Mouse (Mus musculus) layer of hippocampus, postnatal 10 days (tissue): ENCODE measurements around the gene Olfr54. TPM values are rescaled to one million over a fixed set of nuclear protein-coding genes. Genes with fewer than 3 reads are reported as not detected.
"Not testable (repeated sequence)": the region's sequence is repeated elsewhere in the genome, so short reads cannot be mapped to it uniquely, and the experiment has no call there.

Experiments
- DNase-seq, 2 experiments: peaks; one replicate each; pipeline ENCODE4 v3.0.0; 2021; ENCODE audit warnings: low spot score in 2 of 2
- long read RNA-seq: library from polyadenylated mRNA; stranded (forward); transcript quantifications from one replicate; pipeline ENCODE4 v2.0.0, GENCODE M21; 2023
- total RNA-seq, 2 experiments: library from RNA; stranded (reverse); gene quantifications; 2 replicates each; pipeline ENCODE4 v1.2.3; 2021

The Olfr54 gene
- not detected for total RNA-seq
- long read RNA-seq, result 0 reads

DNA sequence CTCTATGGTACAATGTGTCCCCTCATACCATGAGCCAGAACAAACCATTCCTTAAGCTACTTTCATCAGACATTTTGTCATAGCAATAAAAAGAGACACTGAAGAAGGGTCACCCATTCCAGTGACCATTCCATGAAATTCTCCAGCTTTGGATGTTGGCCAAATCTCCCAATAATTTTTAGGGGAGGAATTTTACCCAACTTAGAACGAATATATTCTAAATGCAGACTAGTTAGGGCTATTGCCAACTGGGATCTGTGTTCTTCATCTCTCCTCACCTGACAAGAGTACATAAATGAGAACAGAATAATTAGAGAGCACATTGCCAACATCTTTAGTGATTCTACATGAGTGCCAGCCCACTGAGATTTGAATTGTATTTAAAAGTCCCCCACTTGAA is at the start of gene Olfr54:
Olfr54 (plus strand) TSS at position 301 of the 400 bp plus-strand sequence.
- no peak for DNase-seq

DNA sequence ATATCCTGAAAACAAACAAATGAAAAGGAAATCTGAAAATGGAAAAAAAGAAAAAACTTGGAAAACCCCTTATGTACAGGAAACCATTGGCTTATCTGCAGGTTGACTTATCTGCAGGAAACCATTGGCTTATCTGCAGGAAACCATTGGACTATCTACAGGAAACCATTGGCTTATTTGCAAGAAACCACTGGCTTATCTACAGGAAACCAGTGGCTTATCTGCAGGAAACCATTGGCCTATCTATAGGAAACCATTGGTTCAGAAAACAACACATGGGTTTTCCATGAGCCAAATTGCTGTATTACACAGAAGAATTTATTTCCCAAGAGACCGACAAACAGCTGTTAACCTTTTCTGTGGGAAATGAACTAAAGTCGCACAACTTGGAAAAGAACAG is 49.1 kb upstream of the Olfr54 start:
- DNase-seq, result no peak

DNA sequence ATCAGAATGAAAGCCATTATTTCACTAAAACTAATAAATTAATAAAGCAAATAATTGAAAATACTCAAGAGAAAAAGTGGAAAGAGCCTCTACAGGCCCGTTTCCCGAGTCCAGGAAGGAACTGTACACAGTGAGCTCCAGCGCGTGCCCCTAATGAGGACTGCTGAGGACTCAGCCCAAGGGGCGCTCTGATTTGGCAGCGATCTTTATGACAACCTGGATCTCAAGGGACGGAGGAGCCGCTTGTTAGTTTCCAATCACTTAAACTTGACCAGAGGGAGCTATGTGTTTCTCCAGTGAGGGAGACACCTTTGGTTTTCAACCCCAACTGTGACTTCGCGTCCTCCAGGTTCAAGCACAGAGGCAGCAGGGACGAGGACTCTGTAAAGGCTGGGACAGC is 47.8 kb upstream of the Olfr54 start, which contains the start of gene Olfr1378:
Olfr1378 (plus strand) TSS at position 301 of the 400 bp plus-strand sequence.
- DNase-seq, result no peak

DNA sequence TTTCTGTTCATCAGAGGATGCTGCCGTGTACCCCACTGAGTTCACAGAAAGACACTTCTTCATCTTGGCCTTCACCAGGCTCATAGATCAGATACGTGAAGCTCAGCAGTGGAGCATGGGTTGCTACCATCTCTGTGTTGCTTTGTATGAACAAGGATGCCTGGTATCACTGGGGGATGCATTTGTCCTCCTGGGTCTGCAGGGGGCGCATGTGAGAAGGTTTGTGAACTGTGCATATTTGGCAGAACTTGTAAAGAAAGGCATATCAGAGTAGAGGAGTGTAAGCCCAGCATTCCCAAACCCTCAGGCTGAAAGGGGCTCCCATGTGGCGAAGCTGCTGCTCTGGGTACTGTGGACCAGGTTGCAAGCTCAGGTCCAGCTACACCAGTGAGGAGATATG is 36.8 kb upstream of the Olfr54 start:
- DNase-seq, result no peak

DNA sequence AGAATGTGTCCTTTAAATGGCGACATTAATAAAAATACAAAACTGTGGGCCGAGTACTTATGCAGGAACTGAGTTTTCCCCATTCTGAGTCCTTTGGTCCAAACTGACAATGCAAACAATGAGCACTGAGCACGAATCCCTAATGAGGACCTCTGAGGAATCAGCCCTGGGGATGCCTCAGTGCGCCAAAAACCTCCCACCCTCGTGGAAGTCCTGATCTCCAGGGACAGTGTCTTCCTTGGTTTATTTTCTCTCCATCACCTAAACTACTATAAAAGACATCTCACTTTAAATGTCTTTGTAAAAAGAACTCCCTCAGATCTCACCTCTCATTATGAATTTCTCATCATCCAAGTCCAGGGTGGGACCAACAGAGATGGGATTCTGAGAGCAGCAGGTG is 32.4 kb upstream of the Olfr54 start, which contains the start of gene Olfr1377:
Olfr1377 (plus strand) TSS at position 301 of the 400 bp plus-strand sequence.
- DNase-seq, result no peak

DNA sequence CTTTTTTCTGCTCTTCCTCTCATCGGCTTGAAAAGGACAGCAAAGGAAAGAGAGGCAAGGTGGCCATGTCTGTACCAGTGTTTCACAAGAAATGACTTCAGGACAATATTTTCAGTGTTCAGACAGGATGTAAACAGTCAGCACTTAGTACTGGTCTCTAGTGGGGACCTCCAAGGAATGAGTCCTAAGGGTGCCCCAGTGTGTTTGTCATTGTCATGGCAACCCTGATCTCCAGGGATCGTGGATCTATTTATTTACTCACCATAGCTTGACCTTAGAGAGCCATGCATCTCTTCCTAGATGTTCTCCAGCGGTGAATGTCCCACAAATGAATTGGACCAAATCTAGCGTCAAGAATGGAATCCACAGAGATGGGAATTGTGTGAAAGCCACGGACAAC is 10.7 kb upstream of the Olfr54 start, which contains the start of gene Olfr51:
Olfr51 (plus strand) TSS at position 301 of the 400 bp plus-strand sequence.
- DNase-seq, result no peak

DNA sequence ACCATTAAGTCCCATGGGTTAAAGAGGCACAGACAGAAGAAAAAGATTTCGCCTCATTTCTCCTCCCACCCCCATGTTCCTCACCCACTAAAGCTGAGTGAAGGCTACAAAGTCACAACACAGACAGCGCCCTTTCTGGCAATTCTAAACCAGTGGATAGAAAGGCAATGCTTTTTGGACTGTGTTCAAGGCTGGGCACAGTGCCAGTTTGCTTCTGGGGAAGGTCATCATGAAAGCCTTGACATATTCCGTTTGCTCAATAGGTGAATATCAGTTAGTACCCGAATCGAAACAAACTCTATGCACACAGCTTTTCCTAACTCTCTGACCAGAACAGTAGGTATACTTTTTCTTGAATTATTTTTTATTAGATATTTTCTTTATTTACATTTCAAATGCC is 2.2 kb upstream of the Olfr54 start:
- DNase-seq, result no peak

DNA sequence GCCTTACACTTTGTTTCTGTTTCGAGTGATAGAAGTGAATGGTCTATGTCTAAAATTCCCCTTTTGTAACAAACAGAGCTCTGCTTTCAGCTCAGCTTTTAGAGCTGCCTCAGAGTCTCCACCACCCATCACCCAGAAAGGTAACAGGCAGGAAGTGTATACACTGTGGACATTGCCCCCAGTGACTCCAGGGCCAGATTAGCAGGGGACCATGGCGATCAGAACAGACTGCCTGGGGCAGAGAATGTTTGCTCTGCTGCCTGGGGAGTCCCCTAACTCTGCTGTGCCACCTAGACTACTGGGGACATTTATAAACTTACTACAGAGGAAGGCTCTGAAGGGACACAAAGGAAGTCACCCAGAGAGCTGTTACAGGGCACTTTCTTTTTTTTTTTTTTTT is 2.3 kb downstream of the Olfr54 start:
- DNase-seq, result no peak

DNA sequence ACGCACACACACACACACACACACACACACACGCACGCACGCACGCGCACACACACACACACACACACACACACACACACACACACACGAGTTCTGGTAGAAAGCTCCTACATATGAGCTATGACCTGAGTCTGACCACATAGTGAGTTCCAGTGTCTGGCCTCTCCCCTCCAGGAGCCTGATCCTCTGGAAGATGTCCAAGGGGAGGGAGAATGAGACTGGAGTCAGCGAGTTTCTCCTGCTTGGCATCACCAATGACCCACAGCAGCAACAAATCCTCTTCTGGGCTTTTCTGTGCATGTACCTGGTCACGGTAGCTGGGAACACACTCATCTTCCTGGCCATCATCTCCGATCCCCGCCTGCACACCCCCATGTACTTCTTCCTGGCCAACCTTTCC is 12.8 kb downstream of the Olfr54 start:
- DNase-seq, result not testable (repeated sequence)

DNA sequence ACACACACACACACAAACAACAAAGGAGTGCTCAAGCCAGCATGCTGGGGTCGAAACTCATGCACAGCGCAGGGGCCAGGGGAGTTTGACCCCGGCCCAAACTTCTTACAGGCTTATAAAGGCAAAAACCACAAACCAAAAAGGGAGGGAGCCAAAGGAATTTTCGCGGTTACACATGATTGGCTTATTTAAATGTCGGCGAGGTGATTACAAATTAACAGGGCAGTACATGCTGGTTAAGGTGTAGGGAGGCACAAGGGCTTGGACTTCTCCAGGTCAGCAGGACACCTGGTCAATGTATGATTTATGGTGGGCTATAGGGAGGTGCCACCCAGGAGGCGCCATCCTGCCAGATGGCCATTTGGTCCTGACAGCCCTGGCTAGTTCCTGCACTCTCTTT is 15.3 kb downstream of the Olfr54 start:
- DNase-seq, result not testable (repeated sequence)

DNA sequence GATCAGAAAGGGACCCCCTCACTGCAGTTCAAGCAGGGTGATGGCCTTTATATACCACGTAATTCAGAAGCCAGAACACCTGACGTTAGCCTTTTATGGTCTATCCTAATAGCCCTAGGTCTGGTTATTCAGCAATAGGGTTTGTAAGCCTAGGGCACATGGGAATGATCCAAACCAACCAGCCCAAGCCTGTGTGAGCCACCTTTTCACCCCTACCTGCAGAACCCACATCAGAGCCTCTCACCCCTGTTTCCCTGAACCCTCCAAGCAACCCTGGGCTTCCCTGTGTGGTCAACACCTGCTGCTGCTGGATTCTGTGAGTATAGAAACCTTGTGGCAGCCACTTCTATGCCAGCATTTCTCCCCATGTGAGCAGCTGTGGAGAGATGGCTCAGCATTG is 16.2 kb downstream of the Olfr54 start:
- DNase-seq, result no peak

DNA sequence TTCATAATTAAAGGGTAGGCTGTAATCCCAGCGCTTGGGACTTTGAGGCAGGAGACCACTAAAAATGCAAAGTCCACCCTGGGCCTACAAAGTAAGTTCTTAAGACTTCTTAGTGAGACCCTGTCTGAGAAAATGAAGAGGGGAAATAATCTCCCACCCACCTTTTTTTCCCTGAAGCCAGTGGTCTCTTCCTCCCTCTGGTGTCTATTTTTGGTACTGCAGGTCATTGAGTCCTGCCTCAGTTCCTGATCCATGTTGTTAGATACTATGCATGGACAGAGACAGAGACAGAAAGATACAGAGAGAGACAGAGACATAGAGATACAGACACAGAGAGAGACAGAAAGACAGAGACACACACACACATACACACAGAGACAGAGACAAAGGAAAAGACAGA is 18.8 kb downstream of the Olfr54 start:
- peak; percentile 28 to 38 for DNase-seq

DNA sequence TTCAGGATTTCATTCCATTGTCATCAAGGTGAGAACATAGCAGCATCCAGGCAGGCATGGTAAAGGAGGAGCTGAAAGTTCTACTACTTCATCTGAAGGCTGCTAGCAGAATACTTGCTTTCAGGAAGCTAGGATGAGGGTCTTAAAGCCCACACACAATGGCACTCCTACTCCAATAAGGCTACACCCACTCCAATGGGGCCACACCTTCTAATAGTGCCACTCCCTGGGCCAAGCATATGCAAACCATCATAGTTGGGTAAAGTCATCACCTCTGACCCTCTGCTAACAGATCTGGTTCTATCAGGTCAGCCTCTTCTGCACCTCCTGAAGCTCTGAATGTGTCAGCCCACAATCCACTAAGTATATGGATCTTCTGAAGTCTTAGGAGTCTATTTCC is 20.1 kb downstream of the Olfr54 start:
- not testable (repeated sequence) for DNase-seq

DNA sequence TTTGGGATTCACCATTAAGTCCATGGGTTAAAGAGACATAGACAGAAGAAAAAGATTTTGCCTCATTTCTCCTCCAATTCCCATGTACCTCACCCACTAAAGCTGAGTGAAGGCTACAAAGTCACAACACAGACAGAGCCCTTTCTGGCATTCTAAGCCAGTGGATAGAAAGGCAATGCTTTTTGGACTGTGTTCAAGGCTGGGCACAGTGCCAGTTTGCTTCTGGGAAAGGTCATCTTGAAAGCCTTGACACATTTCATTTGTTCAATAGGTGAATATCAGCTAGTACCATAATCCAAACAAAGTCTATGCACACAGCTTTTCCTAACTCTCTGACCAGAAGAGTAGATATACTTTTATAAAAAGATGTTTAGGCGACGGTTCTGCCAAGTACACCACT is 21.9 kb downstream of the Olfr54 start:
- DNase-seq, result no peak

DNA sequence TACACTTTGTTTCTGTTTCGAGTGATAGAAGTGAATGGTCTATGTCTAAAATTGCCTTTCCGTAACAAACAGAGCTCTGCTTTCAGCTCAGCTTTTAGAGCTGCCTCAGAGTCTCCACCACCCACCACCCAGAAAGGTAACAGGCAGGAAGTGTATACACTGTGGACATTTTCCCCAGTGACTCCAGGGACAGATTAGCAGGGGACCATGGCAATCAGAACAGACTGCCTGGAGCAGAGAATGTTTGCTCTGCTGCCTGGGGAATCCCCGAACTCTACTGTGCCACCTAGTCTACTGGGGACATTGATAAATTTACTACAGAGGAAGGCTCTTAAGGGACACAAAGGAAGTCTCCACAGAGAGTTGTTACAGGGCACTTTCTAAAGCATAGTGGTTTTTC is 30.7 kb downstream of the Olfr54 start:
- DNase-seq, result not testable (repeated sequence)

DNA sequence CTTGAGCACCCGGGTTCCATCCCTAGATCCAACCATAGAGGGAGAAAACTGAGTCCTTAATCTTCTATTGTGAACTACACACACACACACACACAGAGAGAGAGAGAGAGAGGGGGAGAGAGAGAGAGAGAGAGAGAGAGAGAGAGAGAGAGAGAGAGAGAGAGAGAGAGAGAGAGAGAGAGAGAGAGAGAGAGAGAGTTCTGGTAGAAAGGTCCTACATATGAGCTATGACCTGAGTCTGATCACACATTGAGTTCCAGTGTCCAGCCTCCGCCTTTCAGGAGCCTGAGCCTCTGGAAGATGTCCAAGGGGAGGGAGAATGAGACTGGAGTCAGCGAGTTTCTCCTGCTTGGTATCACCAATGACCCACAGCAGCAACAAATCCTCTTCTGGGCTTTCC is 33.8 kb downstream of the Olfr54 start, which contains the start of gene Olfr1375:
Olfr1375 (plus strand) TSS at position 301 of the 400 bp plus-strand sequence.
- DNase-seq, result not testable (repeated sequence)

DNA sequence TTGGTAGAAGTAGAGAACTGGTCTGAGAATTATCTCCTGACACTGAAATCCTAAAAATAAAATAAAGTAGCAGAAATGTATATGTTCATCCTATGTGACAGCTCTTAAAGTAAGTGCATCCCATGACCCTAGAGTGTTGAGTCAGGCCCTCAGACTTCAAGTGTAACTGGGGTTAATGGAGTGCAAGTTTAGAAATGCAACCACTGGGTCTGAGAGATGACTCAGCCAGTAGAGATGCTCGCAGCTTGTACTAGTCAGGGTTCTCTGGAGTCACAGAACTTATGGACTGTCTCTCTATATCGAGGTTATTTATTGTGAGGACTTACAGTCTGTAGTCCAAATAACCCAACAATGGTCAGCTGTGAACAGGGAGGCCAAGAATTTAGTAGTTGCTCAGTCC is 37.6 kb downstream of the Olfr54 start:
- no peak for DNase-seq

DNA sequence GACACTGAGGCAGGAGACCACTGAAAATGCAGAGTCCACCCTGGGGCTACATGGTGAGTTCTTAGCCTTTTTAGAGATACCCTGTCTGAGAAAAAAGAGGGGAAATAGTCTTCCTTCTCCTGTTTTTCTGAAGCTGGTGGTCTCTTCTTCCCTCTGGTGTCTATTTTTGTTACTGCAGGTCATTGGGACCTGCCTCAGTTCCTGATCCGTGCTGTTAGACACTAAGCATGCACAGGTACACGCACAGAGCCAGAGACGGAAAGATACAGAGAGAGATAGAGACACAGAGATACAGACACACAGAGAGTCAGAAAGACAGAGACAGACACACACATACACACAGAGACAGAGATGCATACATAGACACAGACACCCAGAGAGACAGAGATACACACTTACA is 39.2 kb downstream of the Olfr54 start:
- DNase-seq, result peak; percentile 21 to 38

DNA sequence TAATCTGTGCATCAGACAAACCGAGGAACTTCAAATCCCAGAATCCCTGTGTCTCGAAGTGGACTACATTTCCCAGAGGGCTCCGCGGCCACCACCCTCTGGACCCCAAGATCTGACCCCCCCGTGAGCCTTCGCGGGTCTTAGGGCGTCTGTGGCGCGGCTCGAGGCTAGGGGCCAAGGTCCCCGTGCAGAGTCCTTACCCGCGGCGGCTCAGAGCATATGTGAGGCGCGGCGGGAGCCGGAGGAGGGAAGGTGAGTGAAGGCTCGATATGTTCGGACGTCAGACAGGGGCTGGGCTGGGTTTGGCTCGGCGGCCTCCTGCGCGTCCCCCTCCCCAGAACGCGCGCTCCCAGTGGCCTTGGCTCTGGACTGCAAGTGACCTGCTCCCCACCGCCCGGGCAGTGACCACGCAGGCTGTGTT is 45.1 kb downstream of the Olfr54 start, which contains the start of gene Zfp354a:
Zfp354a (plus strand) TSS at position 107 of the 421 bp plus-strand sequence.
- DNase-seq, result peak; percentile 69 to 82

DNA sequence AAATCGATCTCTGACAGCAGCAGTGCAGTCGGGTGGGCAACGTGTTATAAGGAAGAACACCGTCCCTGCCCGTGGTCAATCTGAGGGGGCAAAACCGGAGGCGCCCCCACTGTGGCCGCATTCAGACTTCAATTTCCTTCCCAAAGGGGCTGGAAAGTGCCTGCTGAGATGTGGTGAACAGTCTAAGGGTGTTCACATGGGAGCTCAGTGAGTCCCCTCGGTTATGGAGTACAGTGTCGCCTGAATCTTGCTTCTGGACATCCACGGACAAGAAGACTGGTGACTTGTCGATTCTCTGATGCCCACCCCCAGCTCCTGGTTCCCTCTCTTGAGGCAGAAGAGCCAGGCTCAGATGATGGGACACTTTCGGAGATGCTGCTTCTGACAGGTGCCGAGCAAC is 45.6 kb downstream of the Olfr54 start:
- DNase-seq, result no peak

DNA sequence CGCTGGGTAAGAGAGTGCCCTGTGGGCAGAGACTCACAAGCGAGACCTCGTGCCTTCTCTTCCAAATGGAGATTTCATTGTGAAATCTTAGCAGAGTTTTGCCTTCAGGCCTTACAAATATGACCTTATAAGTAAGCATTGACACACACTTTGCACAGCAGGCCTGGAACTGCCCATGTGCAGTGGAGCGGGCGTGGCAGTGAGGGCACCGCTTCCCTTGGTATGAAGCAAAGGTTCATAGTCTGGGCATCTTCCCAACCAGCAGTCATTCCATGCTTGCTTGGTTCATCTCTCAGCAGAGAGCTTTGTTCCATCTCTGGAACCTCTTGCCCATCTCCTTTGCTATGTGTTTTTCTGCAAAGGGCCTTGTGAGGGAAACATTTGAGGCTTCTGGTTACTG is 46.9 kb downstream of the Olfr54 start:
- DNase-seq, result no peak

DNA sequence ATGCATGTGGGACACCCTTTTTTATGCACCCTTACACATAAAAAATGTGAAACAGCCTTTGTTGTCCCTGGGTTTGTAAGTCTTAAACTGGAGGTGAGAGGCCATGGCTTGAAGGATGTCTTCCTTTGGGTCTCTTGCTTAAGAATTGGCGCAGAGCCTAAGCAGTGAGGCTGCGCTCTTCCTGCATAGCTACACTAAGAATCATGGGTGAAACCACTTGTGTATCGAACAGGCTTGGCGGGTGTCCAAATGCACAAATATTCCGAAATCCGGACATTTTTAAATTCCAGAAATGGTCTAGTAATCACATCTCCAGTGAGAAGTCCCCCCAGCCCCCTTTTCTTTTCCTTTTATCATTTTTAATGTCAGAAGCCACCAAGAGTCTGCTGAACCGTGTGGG is 49.2 kb downstream of the Olfr54 start:
- no peak for DNase-seq

DNA sequence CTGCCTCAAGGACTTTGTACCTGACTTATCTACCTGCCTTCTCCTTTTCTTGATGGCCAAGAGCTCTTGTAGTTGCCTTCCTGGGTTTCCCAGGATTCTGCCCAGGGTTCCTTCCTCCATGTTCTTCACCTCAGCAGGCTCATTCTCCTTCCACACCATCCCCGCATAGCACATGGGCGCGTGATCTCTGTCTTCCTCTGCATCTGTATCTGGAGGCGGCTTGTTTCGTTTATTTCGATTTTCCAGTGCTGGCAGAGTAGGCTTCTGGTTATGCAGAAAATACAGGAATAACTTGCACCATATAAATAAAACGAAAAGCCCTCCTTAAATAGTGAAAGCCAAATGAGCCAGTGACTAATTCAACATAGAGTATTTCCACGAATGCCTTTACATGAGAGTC is 49.8 kb downstream of the Olfr54 start:
- DNase-seq, result no peak
